Comparison of ENCODE assay signal across 9 mouse cellular contexts in the genomic region with DNA sequence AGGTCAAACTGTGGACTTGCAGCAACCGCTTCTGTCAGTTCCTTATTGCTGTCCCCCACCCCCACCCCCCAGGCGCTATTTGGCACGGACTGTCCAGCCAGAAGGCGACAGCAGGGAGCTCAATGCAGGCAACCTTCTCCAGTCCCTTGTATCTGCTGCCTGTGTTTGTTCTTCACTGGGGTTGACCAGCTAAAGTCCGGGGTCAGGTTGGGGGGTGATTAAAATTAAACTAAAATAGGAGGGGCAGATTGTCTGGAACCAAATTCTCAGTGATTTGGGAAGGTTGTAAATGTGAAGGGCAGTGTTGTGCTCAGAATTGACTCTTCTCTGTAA. TPM values are rescaled to one million over a fixed set of nuclear protein-coding genes. Genes with fewer than 3 reads are reported as not detected.
DNase-seq lines count a peak whose midpoint lies in the region; ATAC-seq and TF ChIP-seq lines count a peak whose summit lies in the region.
"Had no signal": no experiment of that assay in that cellular context is flagged by ENCODE, and none has a peak within 500 bp of the region (broad histone marks: within the 10 kb centered on the region; RNA-seq: fewer than 3 reads in every experiment).

No protein-coding gene starts in this region.

- 3% methylated on average over 5 of the region's 5 CpGs for WGBS in liver, embryonic 12.5 days (ENCODE audit: insufficient replicate concordance)
- under 1% methylated on average over 5 of the region's 5 CpGs for WGBS in forebrain, postnatal 0 days
- 3% methylated on average over 5 of the region's 5 CpGs for WGBS in limb, embryonic 10.5 days
- 2% methylated on average over 5 of the region's 5 CpGs for WGBS in stomach, embryonic 14.5 days

- no peaks in the 10 kb centered on the region for H3K4me1 ChIP-seq in liver, embryonic 12.5 days
- H3K4me1 ChIP-seq in forebrain, postnatal 0 days (ENCODE audit: insufficient read depth), result no peaks in the 10 kb centered on the region
- H3K4me1 ChIP-seq in limb, embryonic 10.5 days, result peaks cover 14% of the 10 kb centered on the region
- no peaks in the 10 kb centered on the region for H3K4me1 ChIP-seq in stomach, embryonic 14.5 days (ENCODE audit: control insufficient read depth, insufficient read depth, low read length)

- no peak for DNase-seq in liver
- DNase-seq in forebrain, postnatal 0 days, result no peak
- no peak for DNase-seq in limb, embryonic 10.5 days (ENCODE audit: low spot score)
- no peak for DNase-seq in adrenal gland, postnatal 25 days
- DNase-seq in B cell, adult 2 months, result no peak
- no peak for DNase-seq in embryo, embryonic 11 days

- H3K27me3 ChIP-seq in liver, embryonic 12.5 days (replicated peaks), result peaks cover 21% of the 10 kb centered on the region
- H3K27me3 ChIP-seq in forebrain, postnatal 0 days (ENCODE audit: insufficient read depth, low read length), result no peaks in the 10 kb centered on the region
- H3K27me3 ChIP-seq in limb, embryonic 10.5 days (ENCODE audit: low read depth, poor library complexity, severe bottlenecking), result peaks cover 40% of the 10 kb centered on the region
- H3K27me3 ChIP-seq in stomach, embryonic 14.5 days (ENCODE audit: control insufficient read depth, insufficient read depth, low read length), result no peaks in the 10 kb centered on the region

- H3K36me3 ChIP-seq in liver, embryonic 12.5 days, result no peaks in the 10 kb centered on the region
- no peaks in the 10 kb centered on the region for H3K36me3 ChIP-seq in forebrain, postnatal 0 days (ENCODE audit: insufficient read depth)
- H3K36me3 ChIP-seq in limb, embryonic 10.5 days, result no peaks in the 10 kb centered on the region
- no peaks in the 10 kb centered on the region for H3K36me3 ChIP-seq in stomach, embryonic 14.5 days (ENCODE audit: control insufficient read depth, insufficient read depth, low read length)

- TF ChIP-seq CTCF in forebrain, postnatal 0 days (IDR thresholded peaks at IDR 0.05; ENCODE audit: low read depth), result no peak

- no peaks in the 10 kb centered on the region for H3K9me3 ChIP-seq in liver, embryonic 12.5 days (replicated peaks)
- no peaks in the 10 kb centered on the region for H3K9me3 ChIP-seq in forebrain, postnatal 0 days (ENCODE audit: low read length)
- H3K9me3 ChIP-seq in limb, embryonic 10.5 days (replicated peaks), result no peaks in the 10 kb centered on the region
- H3K9me3 ChIP-seq in stomach, embryonic 14.5 days (ENCODE audit: control insufficient read depth, low read depth, low read length), result no peaks in the 10 kb centered on the region

- H3K27ac ChIP-seq in liver, embryonic 12.5 days, result no peak overlapping the region
- peak overlapping the region; percentile 93 for H3K27ac ChIP-seq in forebrain, postnatal 0 days (ENCODE audit: low read depth, low read length)
- H3K27ac ChIP-seq in limb, embryonic 10.5 days, result no peak overlapping the region
- no peak overlapping the region for H3K27ac ChIP-seq in stomach, embryonic 14.5 days (ENCODE audit: low read length)
- H3K27ac ChIP-seq: macrophage had no signal

- no peak for ATAC-seq in liver, embryonic 12.5 days
- no peak for ATAC-seq in forebrain, postnatal 0 days
- 0 out of 2 replicates have a peak, but pooled peaks have one; percentile 14 for ATAC-seq in stomach, embryonic 14.5 days (ENCODE audit: insufficient number of reproducible peaks, insufficient read depth, low FRiP score, low read depth)

- H3K4me2 ChIP-seq in liver, embryonic 12.5 days, result peak overlapping the region; percentile 60
- H3K4me2 ChIP-seq in forebrain, postnatal 0 days (ENCODE audit: low read depth), result peak overlapping the region; percentile 71
- peak overlapping the region; percentile 92 for H3K4me2 ChIP-seq in stomach, embryonic 14.5 days (replicated peaks; ENCODE audit: low read depth, low read length)

- no peak overlapping the region for H3K9ac ChIP-seq in liver, embryonic 12.5 days
- H3K9ac ChIP-seq in forebrain, postnatal 0 days, result peak overlapping the region; percentile 93
- no peak overlapping the region for H3K9ac ChIP-seq in stomach, embryonic 14.5 days (replicated peaks; ENCODE audit: low read depth, low read length)

- peak overlapping the region; percentile 23; the same call in 1 of the 2 replicates for H3K4me3 ChIP-seq in liver, embryonic 12.5 days
- peak overlapping the region; percentile 65 for H3K4me3 ChIP-seq in forebrain, postnatal 0 days (ENCODE audit: low read depth, low read length)
- peak overlapping the region; percentile 64 for H3K4me3 ChIP-seq in limb, embryonic 10.5 days
- peak overlapping the region; percentile 46 for H3K4me3 ChIP-seq in stomach, embryonic 14.5 days (ENCODE audit: low read depth, low read length)

RNA-seq across cellular contexts. Expression of gene Fut9, which starts 0.2 kb away (rescaled TPM):
- polyA plus RNA-seq in liver, embryonic 12.5 days (2016; fragmentation: Nextera tagmentation; extraction: Ambion mirVana), result not detected in 2 replicates
- 46.5 and 46.6 TPM in 2 replicates for total RNA-seq in forebrain, postnatal 0 days (2014; rRNA removed)
- polyA plus RNA-seq in forebrain, postnatal 0 days (2015; fragmentation: Nextera tagmentation; extraction: Ambion mirVana), result 11.6 and 19.3 TPM in 2 replicates
- 0.25 and 0.26 TPM in 2 replicates for polyA plus RNA-seq in limb, embryonic 10.5 days (2016; fragmentation: Nextera tagmentation; extraction: Ambion mirVana)
- 1.3 and 1.7 TPM in 2 replicates for polyA plus RNA-seq in stomach, embryonic 14.5 days (2014; fragmentation: Nextera tagmentation; extraction: Ambion mirVana)
- total RNA-seq in adrenal gland, postnatal 25 days (2021), result 0.27 and 0.52 TPM in 2 replicates
- polyA plus RNA-seq: macrophage had no signal
